Mouse (Mus musculus) cortical plate, adult 2 months (tissue): ENCODE results near the gene Ppm1l.

ENCODE experiments used
- CTCF ChIP-seq: fragments of 200-500 bp; IDR thresholded peaks from 2 replicates; pipeline ENCODE4 v1.5.1; 2011; ENCODE audit warnings: mild to moderate bottlenecking, control low read depth, low read length; ENCODE audit not compliant: insufficient read depth; ENCODE audit errors: extremely low read depth
- POLR2A ChIP-seq: fragments of 200-500 bp; IDR thresholded peaks from 2 replicates; pipeline ENCODE4 v1.6.1; 2011; ENCODE audit warnings: mild to moderate bottlenecking, low read length, control low read depth; ENCODE audit not compliant: insufficient read depth; ENCODE audit errors: extremely low read depth

DNA sequence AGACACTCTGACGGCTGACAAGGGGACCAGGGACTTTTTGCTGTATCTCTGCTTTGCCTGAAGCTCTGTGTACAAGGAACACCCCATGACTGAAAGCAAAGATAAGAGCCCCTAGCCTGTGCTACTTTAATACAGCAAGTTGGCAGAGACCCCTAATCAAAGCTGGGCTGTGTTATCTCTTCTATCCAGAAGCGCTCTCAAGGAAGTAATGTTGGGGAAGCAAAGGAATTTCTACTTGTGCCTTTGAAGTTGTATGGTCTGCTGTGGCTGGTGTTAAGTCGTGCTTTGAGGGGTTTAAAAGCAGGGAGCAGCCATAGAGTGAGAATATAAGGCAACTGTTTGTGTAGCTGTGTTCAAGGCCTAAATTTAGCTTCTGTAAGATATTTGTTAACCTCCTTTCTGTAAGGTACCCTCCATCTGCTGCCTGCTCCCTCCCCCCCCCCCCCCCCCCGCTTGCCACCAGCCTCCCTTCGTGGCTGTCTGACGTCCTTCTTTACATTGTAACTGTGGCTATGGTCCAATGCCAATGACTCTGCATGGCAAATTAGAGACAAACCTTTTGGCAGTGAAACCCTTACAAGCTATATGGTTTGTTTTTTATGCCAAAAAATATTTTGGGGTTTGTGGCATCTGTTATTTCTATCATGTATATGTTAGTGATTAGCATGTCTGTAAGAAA lies 152.9 kb downstream of the Ppm1l start:
- TF ChIP-seq POLR2A (no peak), CTCF (no peak)
